Mouse (Mus musculus): ENCODE results near the gene Usp46. TPM values are rescaled to one million over a fixed set of nuclear protein-coding genes. Genes with fewer than 3 reads are reported as not detected.
"Not testable (repeated sequence)": the region's sequence is repeated elsewhere in the genome, so short reads cannot be mapped to it uniquely, and the experiment has no call there.

The Usp46 gene
- total and polyA plus RNA-seq, 2 experiments from 2014 or later, result 37.6 to 62.0 TPM

GRCm38 (mm10) chr5:73989532-73989931, 78.7 kb downstream of the Usp46 start:
- DNase-seq (no peak), ATAC-seq (no peak)
- Histone ChIP-seq H3K9ac (no peak overlapping the region), H3K4me2 (ENCODE audit: low read depth) (no peak overlapping the region), H3K27me3 (ENCODE audit: insufficient read depth, low read length) (no peaks in the 10 kb centered on the region), H3K4me3 (ENCODE audit: low read depth, low read length) (no peak overlapping the region), H3K9me3 (ENCODE audit: low read length) (no peaks in the 10 kb centered on the region), H3K36me3 (ENCODE audit: insufficient read depth) (no peaks in the 10 kb centered on the region), H3K4me1 (ENCODE audit: insufficient read depth) (no peaks in the 10 kb centered on the region), H3K27ac (ENCODE audit: low read depth, low read length) (no peak overlapping the region)
- 95% methylated on average over 3 of the region's 3 CpGs for WGBS
- no peak for TF ChIP-seq CTCF (IDR thresholded peaks at IDR 0.05; ENCODE audit: low read depth)

- ATAC-seq (no peak), DNase-seq (no peak)
- Histone ChIP-seq H3K4me2 (ENCODE audit: low read depth) (no peak overlapping the region), H3K27me3 (ENCODE audit: insufficient read depth, low read length) (no peaks in the 10 kb centered on the region), H3K4me3 (ENCODE audit: low read depth, low read length) (no peak overlapping the region), H3K9ac (no peak overlapping the region), H3K9me3 (ENCODE audit: low read length) (no peaks in the 10 kb centered on the region), H3K36me3 (ENCODE audit: insufficient read depth) (no peaks in the 10 kb centered on the region), H3K4me1 (ENCODE audit: insufficient read depth) (no peaks in the 10 kb centered on the region), H3K27ac (ENCODE audit: low read depth, low read length) (no peak overlapping the region)
- TF ChIP-seq CTCF (IDR thresholded peaks at IDR 0.05; ENCODE audit: low read depth), result no peak
- 78% methylated on average over 13 of the region's 13 CpGs for WGBS
These were observed 80.3 kb downstream of the Usp46 start for GRCm38 (mm10) chr5:73987777-73988560.

- ATAC-seq, result no peak
- TF ChIP-seq CTCF (IDR thresholded peaks at IDR 0.05; ENCODE audit: low read depth), result no peak
- H3K4me3 ChIP-seq (ENCODE audit: low read depth, low read length), result no peak overlapping the region
- DNase-seq, result no peak
- no peaks in the 10 kb centered on the region for H3K27me3 ChIP-seq (ENCODE audit: insufficient read depth, low read length)
- H3K27ac ChIP-seq (ENCODE audit: low read depth, low read length), result no peak overlapping the region
- no peak overlapping the region for H3K9ac ChIP-seq
- 81% methylated on average over 11 of the region's 11 CpGs for WGBS
- H3K36me3 ChIP-seq (ENCODE audit: insufficient read depth), result no peaks in the 10 kb centered on the region
- H3K9me3 ChIP-seq (ENCODE audit: low read length), result no peaks in the 10 kb centered on the region
- H3K4me1 ChIP-seq (ENCODE audit: insufficient read depth), result no peaks in the 10 kb centered on the region
- H3K4me2 ChIP-seq (ENCODE audit: low read depth), result no peak overlapping the region
These were observed 90.8 kb downstream of the Usp46 start for GRCm38 (mm10) chr5:73977426-73977825.

- Histone ChIP-seq H3K36me3 (ENCODE audit: insufficient read depth) (no peaks in the 10 kb centered on the region), H3K9ac (no peak overlapping the region), H3K27ac (ENCODE audit: low read depth, low read length) (no peak overlapping the region), H3K9me3 (ENCODE audit: low read length) (no peaks in the 10 kb centered on the region), H3K4me1 (ENCODE audit: insufficient read depth) (no peaks in the 10 kb centered on the region), H3K4me3 (ENCODE audit: low read depth, low read length) (no peak overlapping the region), H3K27me3 (ENCODE audit: insufficient read depth, low read length) (no peaks in the 10 kb centered on the region), H3K4me2 (ENCODE audit: low read depth) (no peak overlapping the region)
- WGBS, result 57% methylated on average over 5 of the region's 5 CpGs
- ATAC-seq, result no peak
- DNase-seq, result no peak
- no peak for TF ChIP-seq CTCF (IDR thresholded peaks at IDR 0.05; ENCODE audit: low read depth)
These were observed 96.5 kb downstream of the Usp46 start for GRCm38 (mm10) chr5:73971701-73972100.

GRCm38 (mm10) chr5:73970024-73970628, 98.1 kb downstream of the Usp46 start:
- Histone ChIP-seq H3K4me2 (ENCODE audit: low read depth) (no peak overlapping the region), H3K9me3 (ENCODE audit: low read length) (no peaks in the 10 kb centered on the region), H3K4me3 (ENCODE audit: low read depth, low read length) (no peak overlapping the region), H3K9ac (no peak overlapping the region), H3K36me3 (ENCODE audit: insufficient read depth) (no peaks in the 10 kb centered on the region), H3K27ac (ENCODE audit: low read depth, low read length) (no peak overlapping the region), H3K27me3 (ENCODE audit: insufficient read depth, low read length) (no peaks in the 10 kb centered on the region), H3K4me1 (ENCODE audit: insufficient read depth) (no peaks in the 10 kb centered on the region)
- 31% methylated on average over 7 of the region's 7 CpGs for WGBS
- TF ChIP-seq CTCF (IDR thresholded peaks at IDR 0.05; ENCODE audit: low read depth), result no peak
- DNase-seq (no peak), ATAC-seq (no peak)

- Histone ChIP-seq H3K4me1 (ENCODE audit: insufficient read depth) (no peaks in the 10 kb centered on the region), H3K27me3 (ENCODE audit: insufficient read depth, low read length) (no peaks in the 10 kb centered on the region), H3K9ac (no peak overlapping the region), H3K9me3 (ENCODE audit: low read length) (no peaks in the 10 kb centered on the region), H3K4me3 (ENCODE audit: low read depth, low read length) (no peak overlapping the region), H3K36me3 (ENCODE audit: insufficient read depth) (no peaks in the 10 kb centered on the region), H3K27ac (ENCODE audit: low read depth, low read length) (no peak overlapping the region), H3K4me2 (ENCODE audit: low read depth) (no peak overlapping the region)
- no peak for TF ChIP-seq CTCF (IDR thresholded peaks at IDR 0.05; ENCODE audit: low read depth)
- ATAC-seq, result no peak
- 93% methylated on average over 8 of the region's 8 CpGs for WGBS
- DNase-seq, result no peak
These were observed 98.9 kb downstream of the Usp46 start for GRCm38 (mm10) chr5:73969338-73969737.

GRCm38 (mm10) chr5:73959779-73960178, 108.5 kb downstream of the Usp46 start:
- H3K4me3 ChIP-seq (ENCODE audit: low read depth, low read length), result no peak overlapping the region
- no peak overlapping the region for H3K27ac ChIP-seq (ENCODE audit: low read depth, low read length)
- ATAC-seq (no peak), DNase-seq (no peak)
- no peak for TF ChIP-seq CTCF (IDR thresholded peaks at IDR 0.05; ENCODE audit: low read depth)
- no peak overlapping the region for H3K4me2 ChIP-seq (ENCODE audit: low read depth)
- H3K27me3 ChIP-seq (ENCODE audit: insufficient read depth, low read length), result no peaks in the 10 kb centered on the region
- 74% methylated on average over 7 of the region's 7 CpGs for WGBS
- H3K4me1 ChIP-seq (ENCODE audit: insufficient read depth), result no peaks in the 10 kb centered on the region
- no peaks in the 10 kb centered on the region for H3K9me3 ChIP-seq (ENCODE audit: low read length)
- no peaks in the 10 kb centered on the region for H3K36me3 ChIP-seq (ENCODE audit: insufficient read depth)
- no peak overlapping the region for H3K9ac ChIP-seq

- over 99% methylated on average over 5 of the region's 5 CpGs for WGBS
- DNase-seq, ATAC-seq: not testable (repeated sequence)
These were observed 109.6 kb downstream of the Usp46 start for GRCm38 (mm10) chr5:73958614-73959013.

More at GRCm38 (mm10) chr5:73958614-73959013, 109.6 kb downstream of the Usp46 start:
- not testable (repeated sequence) for H3K27ac ChIP-seq (ENCODE audit: low read depth, low read length); H3K4me3 ChIP-seq (ENCODE audit: low read depth, low read length); H3K36me3 ChIP-seq (ENCODE audit: insufficient read depth); H3K4me2 ChIP-seq (ENCODE audit: low read depth); H3K27me3 ChIP-seq (ENCODE audit: insufficient read depth, low read length); H3K4me1 ChIP-seq (ENCODE audit: insufficient read depth); H3K9ac ChIP-seq; H3K9me3 ChIP-seq (ENCODE audit: low read length)
